Mouse (Mus musculus) heart, adult 9 months (tissue): ENCODE measurements around the gene Btbd7.

Experiments
- DNase-seq, 2 experiments: peaks; one replicate each; pipeline ENCODE4 v3.0.0; 2022; ENCODE audit warnings: low spot score in 2 of 2

Btbd7 gene

DNA sequence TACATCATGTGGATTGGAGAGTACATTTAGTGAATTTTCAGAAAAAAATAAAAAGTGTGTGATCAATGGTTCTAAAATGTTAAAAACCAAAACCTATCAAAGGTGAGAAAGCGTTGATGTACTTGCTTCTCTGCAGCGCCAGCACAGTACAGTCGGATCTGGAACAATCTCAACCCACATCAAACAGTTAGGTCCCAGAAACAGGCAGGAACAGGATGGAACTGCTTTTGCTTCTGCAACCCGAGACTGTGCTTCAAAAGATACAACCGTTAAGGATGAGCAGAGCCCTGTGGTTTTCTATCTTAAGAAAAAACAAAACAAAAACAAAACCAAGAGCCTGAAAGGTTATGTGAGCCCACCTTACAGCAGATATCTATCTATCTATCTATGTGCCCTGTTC lies 95.4 kb downstream of the Btbd7 start:
- DNase-seq: no peak

DNA sequence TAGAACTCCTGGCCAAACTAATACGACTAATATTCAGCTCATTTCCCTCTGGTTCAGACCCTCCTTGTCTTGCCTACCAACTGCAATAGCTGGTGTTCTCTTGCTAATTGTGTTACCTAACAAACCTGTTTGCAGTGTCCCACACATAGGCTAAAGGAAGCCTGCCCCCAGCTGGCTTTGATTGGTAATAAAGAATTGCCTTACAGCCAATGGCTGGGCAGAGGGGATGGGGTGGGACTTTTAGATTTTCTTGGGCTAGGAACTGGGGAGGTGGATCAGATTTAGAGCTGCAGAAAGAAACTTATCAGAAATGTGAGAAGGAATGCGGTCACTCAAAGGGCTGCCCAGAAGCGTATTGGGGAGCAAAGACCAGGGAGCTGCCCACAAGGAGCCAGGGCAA lies 98.8 kb downstream of the Btbd7 start:
- DNase-seq: no peak

DNA sequence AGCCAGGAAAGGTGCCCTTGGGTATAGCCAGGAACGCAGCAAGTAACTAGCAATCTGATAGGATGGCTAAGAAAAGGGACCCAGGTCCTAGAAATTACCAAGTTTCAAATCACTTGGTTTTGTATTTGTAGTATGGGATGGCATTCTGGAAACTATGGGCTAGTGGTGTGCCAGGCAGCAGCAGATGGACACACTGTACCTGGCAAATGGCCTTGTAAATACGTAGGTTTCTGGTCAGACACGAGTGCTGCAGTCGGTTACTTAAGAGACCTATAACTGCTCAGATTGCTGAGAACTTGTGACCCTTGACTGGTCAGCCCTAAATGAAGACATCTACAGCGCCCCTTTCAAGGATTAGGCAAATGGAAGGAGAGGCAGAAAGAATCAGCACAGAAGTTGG lies 100.1 kb downstream of the Btbd7 start:
- DNase-seq: no peak

DNA sequence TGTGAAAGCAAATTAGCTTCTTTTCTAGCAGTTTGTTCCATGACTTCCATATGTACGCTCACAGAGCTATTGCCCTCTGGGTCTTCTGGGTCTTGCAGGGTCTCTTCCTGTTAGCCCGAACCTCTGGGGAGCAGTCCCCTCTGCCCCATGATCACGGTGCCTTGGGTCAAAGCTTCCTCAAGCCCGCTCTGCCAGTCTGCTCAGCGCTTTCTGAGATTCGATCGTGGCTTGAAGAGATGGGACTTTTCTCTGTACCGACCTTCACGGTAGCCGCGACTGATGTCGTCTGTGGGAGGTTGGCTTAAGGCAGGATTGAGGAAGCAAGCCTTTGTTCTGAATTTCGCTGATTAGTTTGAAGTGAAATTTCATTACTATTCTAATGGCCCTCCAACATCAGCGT lies 102.2 kb downstream of the Btbd7 start:
- DNase-seq: no peak

DNA sequence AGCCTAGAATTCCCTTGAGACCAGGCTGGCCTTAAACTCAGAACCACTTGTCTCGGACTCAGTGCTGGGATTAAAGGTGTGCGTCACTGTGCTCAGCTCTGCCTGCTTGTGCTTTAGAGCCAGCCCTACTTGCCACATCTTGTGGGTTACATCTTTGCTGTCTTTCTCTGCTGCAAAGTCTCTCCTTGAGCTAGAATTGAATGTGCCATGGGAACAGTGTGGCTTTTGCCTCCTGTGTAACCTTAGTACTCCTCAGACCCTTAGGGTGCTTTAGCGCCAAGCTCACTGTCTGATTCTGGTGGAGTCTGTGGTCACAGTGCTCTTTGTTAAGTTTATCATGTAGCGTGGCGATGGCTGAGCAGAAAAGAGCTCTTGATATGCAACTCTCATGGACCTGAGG lies 105.6 kb downstream of the Btbd7 start:
- DNase-seq: no peak

DNA sequence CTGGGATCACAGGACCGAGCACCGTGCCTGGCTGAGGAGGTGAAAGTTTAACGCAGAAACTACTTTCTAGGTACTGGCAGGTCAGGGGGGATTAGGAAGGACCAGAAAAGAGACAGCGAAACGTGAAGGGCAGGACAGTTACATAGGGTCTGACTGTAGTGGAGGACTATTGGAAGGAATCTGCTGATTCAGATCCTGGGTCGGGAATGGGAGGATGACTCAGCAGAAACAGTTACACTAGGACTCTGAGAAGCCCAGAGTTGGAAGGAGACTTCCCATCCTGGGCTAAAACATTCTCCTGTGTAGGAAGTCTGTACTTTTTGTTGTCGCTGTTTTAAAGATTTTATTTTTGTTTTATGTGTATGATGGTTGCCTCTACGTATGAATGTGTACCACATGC lies 106.7 kb downstream of the Btbd7 start:
- no peak for DNase-seq

DNA sequence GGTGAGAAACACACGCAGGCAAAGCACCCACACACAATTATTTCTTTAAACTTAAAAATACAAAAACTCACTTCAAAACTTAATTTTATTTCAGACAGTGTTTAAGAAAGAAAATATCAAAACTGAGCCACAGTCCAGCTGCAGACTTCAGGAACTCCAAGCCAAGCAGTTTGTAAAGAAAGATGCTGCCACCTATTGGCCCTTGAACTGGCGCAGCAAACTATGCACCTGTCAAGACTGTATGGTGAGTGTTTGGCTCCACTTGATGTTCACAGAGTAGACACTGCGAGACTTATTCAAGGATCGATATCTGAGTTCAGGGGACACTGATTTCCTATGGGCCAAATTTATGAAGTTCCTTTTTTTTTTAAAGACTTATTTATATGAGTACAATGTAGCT lies 109.3 kb downstream of the Btbd7 start:
- DNase-seq: no peak

DNA sequence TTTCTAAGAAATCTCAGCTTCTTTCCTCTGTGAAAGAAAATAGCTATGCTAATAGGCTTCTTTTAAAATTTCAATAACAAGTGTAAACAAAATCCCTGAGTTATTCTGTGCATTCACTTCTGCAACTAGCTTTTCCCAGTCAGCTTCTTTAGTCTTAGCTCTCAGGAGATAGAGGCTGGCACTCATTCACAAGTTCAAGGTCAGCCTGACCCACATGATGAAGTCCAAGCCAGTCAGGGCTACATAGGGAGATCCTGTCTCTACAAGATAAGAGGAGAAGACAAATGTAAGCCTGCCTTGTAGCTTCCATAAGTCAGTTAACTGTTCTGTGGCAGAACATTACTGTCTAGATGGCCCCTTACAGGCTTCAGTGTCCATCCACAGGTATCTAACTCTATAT lies 114.6 kb downstream of the Btbd7 start:
- DNase-seq: no peak

DNA sequence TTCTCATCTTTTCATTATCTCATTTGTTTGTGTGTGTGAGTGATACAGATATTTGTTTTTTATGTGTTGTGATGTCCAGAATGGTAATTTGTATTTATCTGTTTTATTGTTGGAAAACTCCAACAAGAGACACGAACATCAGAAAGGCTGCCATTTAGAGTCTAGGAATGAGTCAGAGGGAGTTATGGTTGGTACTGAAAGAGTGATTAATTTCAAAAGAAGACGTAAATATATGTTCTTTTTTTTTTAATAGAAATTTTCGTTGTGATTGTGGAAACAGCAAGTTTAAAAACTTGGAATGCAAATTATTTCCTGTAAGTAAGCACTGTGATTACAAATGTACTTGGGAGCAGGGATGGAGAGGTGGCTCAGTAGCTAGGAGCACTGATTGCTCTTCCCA lies 116.6 kb downstream of the Btbd7 start:
- DNase-seq: no peak

DNA sequence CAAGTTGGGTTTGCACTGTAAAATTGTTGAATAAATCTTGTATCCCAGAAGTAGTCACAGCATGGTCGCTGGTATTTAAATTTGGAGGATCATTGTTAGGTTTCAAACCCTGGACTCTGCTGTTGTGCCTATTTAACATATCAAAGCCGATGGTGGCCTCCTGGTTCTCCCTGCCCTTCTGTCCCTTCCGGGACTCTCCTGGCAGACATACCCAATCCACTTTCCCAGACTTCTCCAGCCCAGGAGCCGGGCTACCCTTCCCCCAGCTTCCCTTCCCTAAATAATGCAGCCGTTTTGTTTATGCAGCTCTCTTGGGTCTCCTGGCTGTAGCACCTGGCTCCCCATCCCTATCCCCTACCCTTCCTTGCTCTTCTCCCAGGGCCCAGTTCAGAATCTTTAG lies 119.3 kb downstream of the Btbd7 start:
- no peak for DNase-seq

DNA sequence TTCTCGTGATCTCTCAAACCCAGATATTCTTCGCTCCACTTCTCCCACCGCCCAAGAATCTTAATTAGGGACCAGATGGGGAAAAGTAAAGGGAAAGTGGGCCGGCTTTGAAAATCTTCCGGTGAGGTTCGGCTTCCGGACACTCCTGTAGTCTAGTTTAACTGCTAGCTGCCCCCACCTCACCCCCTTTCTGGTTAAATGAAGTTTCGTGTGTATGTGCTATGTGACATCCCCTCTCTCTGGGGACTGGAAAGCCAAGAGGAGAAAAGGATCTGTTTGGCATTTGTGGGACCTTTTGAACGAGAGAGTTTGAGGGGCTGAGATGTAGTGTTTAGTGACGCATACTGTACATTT lies 119.9 kb downstream of the Btbd7 start, which contains the start of gene Gm20604:
TSS of gene Gm20604 (minus strand) at position 270 of the 354 bp plus-strand sequence.
- no peak for DNase-seq

DNA sequence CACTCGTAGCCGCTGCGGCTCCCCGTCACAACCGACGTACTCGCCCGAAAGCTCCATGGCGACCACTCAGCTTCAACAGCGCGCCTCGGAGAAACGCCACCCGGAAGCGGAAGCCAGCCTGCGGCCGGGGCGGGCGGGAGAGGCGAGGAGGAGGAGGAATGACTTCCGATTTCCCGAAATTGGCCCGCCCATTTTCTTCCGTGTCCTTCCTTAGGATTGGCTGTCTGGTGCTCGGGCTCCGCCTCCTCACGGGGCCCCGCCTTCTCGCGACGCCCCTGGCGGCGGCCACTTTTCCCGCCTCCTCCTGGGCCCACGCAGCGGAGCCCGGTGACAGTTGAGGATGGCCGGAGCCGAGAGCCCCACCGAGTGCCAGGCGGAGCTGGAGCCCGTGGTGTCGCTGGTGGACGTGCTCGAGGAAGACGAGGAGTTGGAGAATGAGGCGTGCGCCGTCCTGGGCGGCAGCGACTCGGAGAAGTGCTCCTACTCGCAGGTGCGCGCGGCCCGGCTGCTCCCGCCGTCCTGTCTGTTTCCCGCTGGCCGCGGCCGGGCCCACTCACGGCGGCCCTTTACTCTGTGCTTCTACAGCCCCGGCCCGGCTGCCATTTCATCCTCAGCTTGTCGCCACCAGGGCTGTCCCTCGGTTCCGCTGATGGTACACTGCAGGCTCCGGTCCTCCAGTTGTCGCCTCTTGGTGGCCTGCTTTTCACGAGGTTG lies 120.4 kb downstream of the Btbd7 start, which contains the start of the genes Gm28051, Gon7 and Ubr7:
TSS of gene Gm28051 (minus strand) at position 77 of the 714 bp plus-strand sequence.
TSS of gene Gon7 (minus strand) at position 115 of the 714 bp plus-strand sequence.
TSS of gene Ubr7 (plus strand) at position 279 of the 714 bp plus-strand sequence.
- DNase-seq: peak; percentile 95 to 96

DNA sequence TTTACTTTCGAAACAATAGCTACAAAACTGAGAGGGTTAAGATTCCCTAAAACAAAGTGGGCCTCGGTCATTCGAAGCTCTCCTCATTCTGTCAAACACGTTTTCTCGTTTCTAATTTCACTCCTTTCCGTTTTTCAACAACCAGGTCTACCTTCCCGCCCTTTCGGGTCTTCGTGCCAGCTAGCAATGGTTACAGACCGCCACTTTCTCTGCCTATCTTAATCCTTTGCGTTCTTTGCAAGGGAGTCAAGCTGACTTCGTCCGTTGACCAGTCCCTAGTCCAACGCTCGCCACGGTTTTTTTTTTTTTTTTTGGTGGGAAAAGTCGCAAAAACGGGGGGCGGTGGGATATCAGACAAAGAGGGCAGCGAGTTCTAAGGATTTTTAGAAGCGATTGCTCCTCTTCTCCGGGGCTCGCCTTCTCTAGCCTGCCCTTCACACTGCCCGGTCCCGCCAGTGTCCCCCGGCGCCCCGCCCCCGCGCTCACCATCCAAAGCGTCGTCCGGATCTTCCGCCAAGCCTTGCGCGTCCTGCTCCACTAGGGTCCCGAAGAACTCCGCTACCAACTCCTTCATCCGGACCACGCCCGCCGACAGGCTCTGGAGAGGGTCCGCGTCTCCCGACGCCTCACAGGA lies 121.1 kb downstream of the Btbd7 start:
- DNase-seq: no peak

DNA sequence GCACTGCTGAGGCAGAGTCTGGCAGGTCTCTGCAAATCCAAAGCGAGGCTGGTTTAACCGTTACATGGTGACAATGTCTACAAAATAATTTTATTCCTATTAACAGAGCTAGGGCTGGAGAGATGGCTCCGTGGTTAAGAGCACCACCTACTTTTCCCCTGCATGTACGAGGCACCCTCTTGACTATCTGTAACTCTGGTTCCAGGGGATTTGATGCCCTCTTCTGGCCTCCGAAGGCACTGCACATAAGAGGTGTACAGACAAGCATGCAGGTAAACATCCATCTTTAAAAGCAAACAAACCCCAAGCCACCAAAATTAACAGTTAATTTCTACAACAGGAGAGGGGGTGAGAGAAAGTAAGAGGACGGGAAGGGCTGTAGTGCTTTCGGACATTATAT lies 122.0 kb downstream of the Btbd7 start:
- no peak for DNase-seq

DNA sequence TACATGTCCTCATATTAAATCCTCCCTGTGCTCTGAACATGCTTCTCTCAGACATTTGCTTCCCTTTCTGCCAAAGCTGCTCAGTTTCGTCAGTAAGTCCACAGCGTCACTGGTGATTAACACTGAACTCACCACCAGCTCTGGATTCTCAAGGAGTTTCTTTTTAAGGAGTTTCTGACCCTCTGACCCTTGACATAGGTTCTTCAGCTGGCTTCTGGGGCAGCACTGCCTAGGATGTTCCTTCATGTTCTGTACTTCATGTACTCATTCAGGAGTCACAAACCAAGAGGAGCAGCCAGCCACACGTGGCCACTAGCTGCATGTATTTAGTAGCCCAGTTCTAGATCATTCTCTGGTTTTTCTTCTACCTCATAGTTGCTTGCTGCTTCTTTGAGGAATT lies 130.0 kb downstream of the Btbd7 start:
- DNase-seq: no peak

DNA sequence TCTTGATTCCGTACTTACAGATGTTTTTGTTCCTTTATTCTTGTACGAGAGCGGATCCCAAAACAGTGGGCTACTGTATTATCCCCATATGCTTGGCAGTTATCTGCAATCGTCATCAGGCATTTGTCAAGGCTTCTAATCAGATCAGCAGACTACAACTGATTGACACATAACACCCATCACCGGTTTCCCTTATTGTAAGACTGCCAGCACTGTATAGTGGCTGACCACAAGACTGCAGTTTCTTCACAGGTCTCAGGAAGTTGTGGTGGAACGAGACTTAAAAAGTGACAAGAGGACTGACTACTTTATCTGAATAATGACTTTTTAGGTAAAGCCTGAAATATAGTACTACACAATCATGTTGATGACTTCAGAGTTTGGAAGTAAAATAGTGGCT lies 133.4 kb downstream of the Btbd7 start:
- no peak for DNase-seq

DNA sequence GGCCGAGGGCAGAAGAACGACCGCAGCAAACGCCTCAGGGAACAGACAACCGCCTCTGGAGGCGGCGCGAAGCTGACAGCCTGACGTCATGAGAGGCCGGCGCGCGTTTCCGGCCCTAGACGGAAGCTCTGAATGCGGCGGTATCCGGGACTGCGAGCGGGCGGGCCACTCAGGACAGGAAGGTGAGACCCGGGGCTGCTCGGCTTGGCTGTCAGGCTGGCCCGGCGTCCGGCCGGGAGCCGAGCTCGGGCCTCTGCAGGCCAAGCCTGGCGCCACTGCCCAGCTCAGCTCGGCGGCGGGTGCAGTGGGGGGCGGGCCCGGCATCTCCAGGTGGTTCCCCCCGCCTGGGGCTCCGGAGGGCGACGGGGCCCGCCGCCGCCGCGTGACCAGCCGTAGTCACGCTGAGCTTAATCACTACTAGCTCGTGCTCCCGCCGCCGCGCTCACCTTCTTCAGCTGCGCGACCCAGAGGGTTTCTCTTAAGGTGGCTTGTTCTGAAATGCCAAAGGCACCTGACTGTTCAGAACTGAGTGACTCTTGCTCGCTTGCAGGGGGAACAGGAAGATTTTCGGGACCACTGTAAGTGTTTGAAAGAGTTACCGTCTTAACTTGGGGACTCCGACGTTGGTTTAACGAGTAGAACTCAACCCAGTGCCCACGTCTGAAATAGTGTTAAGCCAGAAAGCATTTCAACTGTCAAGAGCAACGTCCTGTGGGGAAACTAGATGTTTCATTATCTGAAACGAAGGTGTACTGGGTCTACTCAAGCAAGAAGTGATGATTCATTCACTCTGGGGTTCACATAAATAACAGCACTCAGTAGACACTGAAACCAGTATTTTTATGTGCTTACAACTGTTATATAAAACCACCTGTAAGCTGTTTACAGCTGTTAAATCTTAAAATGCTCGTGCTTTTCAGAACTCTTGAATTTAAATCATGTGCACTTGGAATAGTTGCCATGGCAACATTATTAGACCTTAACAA lies 134.4 kb downstream of the Btbd7 start, which contains the start of the genes Moap1 and Tmem251:
TSS of gene Moap1 (minus strand) at position 73 of the 986 bp plus-strand sequence.
TSS of gene Tmem251 (plus strand) at position 174 of the 986 bp plus-strand sequence.
- DNase-seq: peak; percentile 90 to 92

DNA sequence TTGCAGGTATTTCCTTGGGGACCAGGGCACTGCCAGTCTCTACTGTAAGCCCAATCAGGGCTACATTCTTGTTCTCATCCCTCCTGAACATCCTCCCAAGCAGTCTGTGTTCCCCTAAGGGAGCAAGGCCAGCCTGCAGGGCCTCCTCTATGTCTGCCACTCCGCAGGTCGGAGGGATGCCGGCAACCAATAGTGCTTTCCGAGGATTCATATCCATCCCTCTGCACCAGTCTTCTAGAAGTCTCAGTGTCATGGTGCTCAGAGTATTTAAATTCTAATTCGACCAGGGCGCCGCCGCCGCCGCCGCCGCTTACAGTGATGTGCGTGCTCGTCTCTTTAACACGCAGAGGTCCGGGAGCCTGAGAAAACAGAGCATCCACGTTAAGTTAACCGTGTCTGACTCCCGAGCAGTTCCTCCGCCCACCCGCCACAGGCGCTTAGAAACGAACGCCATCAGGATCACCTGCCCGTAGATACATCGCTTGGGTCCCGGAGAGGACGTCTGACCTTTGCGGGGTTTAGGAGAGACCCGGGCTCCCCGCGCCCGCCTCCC lies 135.2 kb downstream of the Btbd7 start:
- no peak for DNase-seq

DNA sequence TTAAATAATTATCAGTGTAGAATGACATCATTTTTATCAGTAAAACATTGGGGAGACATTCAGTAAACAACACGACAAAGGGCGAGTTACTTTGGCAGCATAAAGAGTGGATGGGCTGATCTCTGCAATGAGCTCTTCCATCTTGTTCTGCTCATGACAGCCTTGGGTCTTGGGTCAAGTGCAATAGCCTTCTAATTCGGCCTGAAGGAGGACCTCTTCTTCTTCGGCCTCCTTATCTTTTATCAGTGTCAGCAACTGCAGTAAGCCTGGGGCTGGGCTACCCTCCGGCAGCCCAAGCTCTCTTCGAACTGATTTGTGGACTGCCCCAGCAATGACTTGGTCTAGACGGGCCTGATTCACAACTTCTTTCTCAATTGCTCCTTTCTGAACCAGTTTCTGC lies 136.2 kb downstream of the Btbd7 start:
- no peak for DNase-seq

DNA sequence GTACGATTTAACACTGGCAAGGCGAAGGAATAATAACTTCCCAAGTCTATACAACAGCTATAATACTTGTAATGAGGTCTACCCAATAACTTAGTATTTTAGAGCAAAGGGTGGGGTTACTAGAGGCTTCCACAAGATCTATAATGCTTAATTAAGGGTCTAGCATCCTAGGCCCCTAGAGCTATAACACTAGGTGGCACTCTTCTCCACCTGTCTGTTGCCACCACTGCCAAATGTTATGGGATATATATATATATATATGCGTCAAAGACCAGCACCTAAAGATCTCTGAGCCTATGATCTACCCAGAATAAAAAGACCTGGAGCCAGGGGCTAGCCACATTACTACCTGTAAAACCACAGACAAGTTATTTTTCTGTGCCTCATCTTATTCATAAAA lies 138.0 kb downstream of the Btbd7 start:
- DNase-seq: no peak

DNA sequence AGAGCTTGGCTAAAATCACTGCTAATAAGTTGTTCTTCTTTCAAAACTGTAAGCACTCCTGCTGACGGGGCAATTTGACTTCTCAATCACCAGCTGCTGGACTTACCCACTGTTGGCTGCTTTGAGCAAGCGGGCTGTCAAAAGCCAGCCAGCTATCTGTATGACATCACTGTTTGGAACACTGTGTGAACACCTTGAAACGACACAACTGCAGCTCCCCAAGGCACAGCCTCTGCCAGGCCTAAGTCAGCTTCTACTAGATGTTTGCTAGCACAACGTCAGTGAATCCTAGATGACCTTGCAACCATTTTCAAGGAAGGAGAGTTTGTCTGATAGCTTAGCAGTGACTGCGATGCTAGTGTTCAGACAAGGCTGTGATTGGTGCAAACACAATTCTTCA lies 139.2 kb downstream of the Btbd7 start:
- no peak for DNase-seq

DNA sequence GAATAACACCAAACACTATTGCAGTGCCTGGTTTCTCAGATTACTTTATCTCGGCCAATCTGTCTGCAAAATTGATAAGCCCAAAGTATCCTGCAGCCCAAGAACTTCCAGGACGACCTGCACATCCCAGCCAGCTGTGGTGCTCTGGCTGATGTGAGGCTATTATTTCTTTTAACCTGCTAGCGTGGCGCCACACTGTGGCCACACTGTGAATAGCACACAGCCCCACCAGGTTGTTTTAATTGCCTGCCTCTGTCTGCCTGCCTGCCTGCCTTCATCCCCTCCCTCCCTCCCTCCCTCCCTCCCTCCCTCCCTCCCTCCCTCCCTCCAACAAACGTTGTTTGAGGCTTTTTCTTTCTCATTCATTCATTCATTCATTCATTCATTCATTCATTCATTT lies 144.9 kb downstream of the Btbd7 start:
- peak in 1 of 2 experiments; percentile 20 for DNase-seq
